Mouse (Mus musculus): ENCODE results near the gene Slc2a9. TPM values are rescaled to one million over a fixed set of nuclear protein-coding genes. Genes with fewer than 3 reads are reported as not detected.

Slc2a9 gene
- polyA plus RNA-seq, 1 experiment from 2014 or later = 2.4 TPM

GRCm38 (mm10) chr5:38364396-38364795 is 138.5 kb downstream of the Slc2a9 start:
- no peaks in the 10 kb centered on the region for H3K36me3 ChIP-seq (ENCODE audit: insufficient read depth, low read length)
- 79% methylated on average over 5 of the region's 5 CpGs for WGBS
- H3K27ac ChIP-seq (ENCODE audit: low read length) = no peak overlapping the region
- H3K27me3 ChIP-seq (ENCODE audit: insufficient read depth, low read length) = no peaks in the 10 kb centered on the region
- H3K9me3 ChIP-seq (ENCODE audit: low read length) = no peaks in the 10 kb centered on the region
- no peak for ATAC-seq (ENCODE audit: low FRiP score, low TSS enrichment)
- H3K4me1 ChIP-seq (ENCODE audit: insufficient read depth, low read length) = peaks cover 18% of the 10 kb centered on the region
- no peak overlapping the region for H3K4me3 ChIP-seq (ENCODE audit: low read length)
- no peak overlapping the region for H3K4me2 ChIP-seq (replicated peaks; ENCODE audit: low read depth, low read length)
- H3K9ac ChIP-seq (replicated peaks; ENCODE audit: low read length) = no peak overlapping the region

GRCm38 (mm10) chr5:38359716-38360115 is 143.2 kb downstream of the Slc2a9 start:
- H3K36me3 ChIP-seq (ENCODE audit: insufficient read depth, low read length) = no peaks in the 10 kb centered on the region
- 80% methylated on average over 2 of the region's 2 CpGs for WGBS
- no peaks in the 10 kb centered on the region for H3K27me3 ChIP-seq (ENCODE audit: insufficient read depth, low read length)
- H3K27ac ChIP-seq (ENCODE audit: low read length) = no peak overlapping the region
- H3K4me3 ChIP-seq (ENCODE audit: low read length) = no peak overlapping the region
- no peak overlapping the region for H3K4me2 ChIP-seq (replicated peaks; ENCODE audit: low read depth, low read length)
- no peaks in the 10 kb centered on the region for H3K4me1 ChIP-seq (ENCODE audit: insufficient read depth, low read length)
- ATAC-seq (ENCODE audit: low FRiP score, low TSS enrichment) = no peak
- no peaks in the 10 kb centered on the region for H3K9me3 ChIP-seq (ENCODE audit: low read length)
- H3K9ac ChIP-seq (replicated peaks; ENCODE audit: low read length) = no peak overlapping the region

- Histone ChIP-seq H3K9me3 (ENCODE audit: low read length) (no peaks in the 10 kb centered on the region), H3K27me3 (ENCODE audit: insufficient read depth, low read length) (no peaks in the 10 kb centered on the region), H3K36me3 (ENCODE audit: insufficient read depth, low read length) (no peaks in the 10 kb centered on the region), H3K4me1 (ENCODE audit: insufficient read depth, low read length) (no peaks in the 10 kb centered on the region), H3K4me3 (ENCODE audit: low read length) (no peak overlapping the region), H3K4me2 (replicated peaks; ENCODE audit: low read depth, low read length) (no peak overlapping the region), H3K9ac (replicated peaks; ENCODE audit: low read length) (no peak overlapping the region), H3K27ac (ENCODE audit: low read length) (no peak overlapping the region)
- 81% methylated on average over 3 of the region's 3 CpGs for WGBS
- no peak for ATAC-seq (ENCODE audit: low FRiP score, low TSS enrichment)
Measured at GRCm38 (mm10) chr5:38356927-38357326, 146.0 kb downstream of the Slc2a9 start.

- no peak overlapping the region for H3K27ac ChIP-seq (ENCODE audit: low read length)
Measured at GRCm38 (mm10) chr5:38350351-38350929, 152.5 kb downstream of the Slc2a9 start.

GRCm38 (mm10) chr5:38346646-38347432 is 156.1 kb downstream of the Slc2a9 start:
- Histone ChIP-seq H3K9ac (replicated peaks; ENCODE audit: low read length) (no peak overlapping the region), H3K4me2 (replicated peaks; ENCODE audit: low read depth, low read length) (no peak overlapping the region), H3K9me3 (ENCODE audit: low read length) (no peaks in the 10 kb centered on the region), H3K4me3 (ENCODE audit: low read length) (no peak overlapping the region), H3K36me3 (ENCODE audit: insufficient read depth, low read length) (no peaks in the 10 kb centered on the region), H3K27me3 (ENCODE audit: insufficient read depth, low read length) (no peaks in the 10 kb centered on the region), H3K4me1 (ENCODE audit: insufficient read depth, low read length) (no peaks in the 10 kb centered on the region), H3K27ac (ENCODE audit: low read length) (no peak overlapping the region)
- no peak for ATAC-seq (ENCODE audit: low FRiP score, low TSS enrichment)
- 32% methylated on average over 10 of the region's 10 CpGs for WGBS

More at GRCm38 (mm10) chr5:38350351-38350929, 152.5 kb downstream of the Slc2a9 start:
- no peaks in the 10 kb centered on the region for H3K27me3 ChIP-seq (ENCODE audit: insufficient read depth, low read length)
- no peak overlapping the region for H3K4me2 ChIP-seq (replicated peaks; ENCODE audit: low read depth, low read length)
- WGBS = 52% methylated on average over 5 of the region's 5 CpGs
- H3K4me3 ChIP-seq (ENCODE audit: low read length) = no peak overlapping the region
- no peak for ATAC-seq (ENCODE audit: low FRiP score, low TSS enrichment)
- H3K9ac ChIP-seq (replicated peaks; ENCODE audit: low read length) = no peak overlapping the region
- H3K9me3 ChIP-seq (ENCODE audit: low read length) = no peaks in the 10 kb centered on the region
- no peaks in the 10 kb centered on the region for H3K36me3 ChIP-seq (ENCODE audit: insufficient read depth, low read length)
- H3K4me1 ChIP-seq (ENCODE audit: insufficient read depth, low read length) = no peaks in the 10 kb centered on the region

GRCm38 (mm10) chr5:38343101-38343500 is 159.8 kb downstream of the Slc2a9 start:
- no peaks in the 10 kb centered on the region for H3K36me3 ChIP-seq (ENCODE audit: insufficient read depth, low read length)
- no peak overlapping the region for H3K4me3 ChIP-seq (ENCODE audit: low read length)
- no peaks in the 10 kb centered on the region for H3K4me1 ChIP-seq (ENCODE audit: insufficient read depth, low read length)
- no peak for ATAC-seq (ENCODE audit: low FRiP score, low TSS enrichment)
- H3K27ac ChIP-seq (ENCODE audit: low read length) = no peak overlapping the region
- H3K4me2 ChIP-seq (replicated peaks; ENCODE audit: low read depth, low read length) = no peak overlapping the region
- H3K9me3 ChIP-seq (ENCODE audit: low read length) = no peaks in the 10 kb centered on the region
- 69% methylated on average over 3 of the region's 3 CpGs for WGBS
- no peaks in the 10 kb centered on the region for H3K27me3 ChIP-seq (ENCODE audit: insufficient read depth, low read length)
- no peak overlapping the region for H3K9ac ChIP-seq (replicated peaks; ENCODE audit: low read length)

GRCm38 (mm10) chr5:38334582-38334981 is 168.4 kb downstream of the Slc2a9 start:
- 60% methylated on average over 1 of the region's 1 CpGs for WGBS
- ATAC-seq (ENCODE audit: low FRiP score, low TSS enrichment) = no peak
- no peaks in the 10 kb centered on the region for H3K4me1 ChIP-seq (ENCODE audit: insufficient read depth, low read length)

GRCm38 (mm10) chr5:38333381-38333780 is 169.6 kb downstream of the Slc2a9 start:
- Histone ChIP-seq H3K27me3 (ENCODE audit: insufficient read depth, low read length) (no peaks in the 10 kb centered on the region), H3K9ac (replicated peaks; ENCODE audit: low read length) (no peak overlapping the region), H3K4me3 (ENCODE audit: low read length) (no peak overlapping the region), H3K4me1 (ENCODE audit: insufficient read depth, low read length) (no peaks in the 10 kb centered on the region), H3K27ac (ENCODE audit: low read length) (no peak overlapping the region), H3K36me3 (ENCODE audit: insufficient read depth, low read length) (no peaks in the 10 kb centered on the region), H3K9me3 (ENCODE audit: low read length) (no peaks in the 10 kb centered on the region), H3K4me2 (replicated peaks; ENCODE audit: low read depth, low read length) (no peak overlapping the region)
- no peak for ATAC-seq (ENCODE audit: low FRiP score, low TSS enrichment)
- 53% methylated on average over 4 of the region's 4 CpGs for WGBS

More at GRCm38 (mm10) chr5:38334582-38334981, 168.4 kb downstream of the Slc2a9 start:
- no peak overlapping the region for H3K4me2 ChIP-seq (replicated peaks; ENCODE audit: low read depth, low read length)
- H3K9me3 ChIP-seq (ENCODE audit: low read length) = no peaks in the 10 kb centered on the region
- H3K4me3 ChIP-seq (ENCODE audit: low read length) = no peak overlapping the region
- H3K27ac ChIP-seq (ENCODE audit: low read length) = no peak overlapping the region
- H3K27me3 ChIP-seq (ENCODE audit: insufficient read depth, low read length) = no peaks in the 10 kb centered on the region
- H3K36me3 ChIP-seq (ENCODE audit: insufficient read depth, low read length) = no peaks in the 10 kb centered on the region
- no peak overlapping the region for H3K9ac ChIP-seq (replicated peaks; ENCODE audit: low read length)

GRCm38 (mm10) chr5:38318966-38319786 is 183.8 kb downstream of the Slc2a9 start, which contains the start of gene Drd5:
Drd5 (plus strand) TSS chr5:38319367.
- Histone ChIP-seq H3K9ac (replicated peaks; ENCODE audit: low read length) (no peak within 1 kb of the TSS), H3K4me3 (ENCODE audit: low read length) (peak within 1 kb of the TSS; percentile 41), H3K27me3 (ENCODE audit: insufficient read depth, low read length) (peaks cover 42% of the 10 kb centered on the region)

More at GRCm38 (mm10) chr5:38318966-38319786, 183.8 kb downstream of the Slc2a9 start, which contains the start of gene Drd5:
- Histone ChIP-seq H3K36me3 (ENCODE audit: insufficient read depth, low read length) (no peaks in the 10 kb centered on the region), H3K9me3 (ENCODE audit: low read length) (no peaks in the 10 kb centered on the region), H3K4me2 (replicated peaks; ENCODE audit: low read depth, low read length) (peak within 1 kb of the TSS; percentile 62), H3K27ac (ENCODE audit: low read length) (no peak within 1 kb of the TSS), H3K4me1 (ENCODE audit: insufficient read depth, low read length) (no peaks in the 10 kb centered on the region)
- 2% methylated on average over 62 of the region's 67 CpGs for WGBS
- ATAC-seq (ENCODE audit: low FRiP score, low TSS enrichment) = peak; percentile 27; the same call in 1 of the 2 replicates
